Mouse (Mus musculus) forebrain, embryonic 11.5 days (tissue): Measurements from ENCODE around the gene Amn1. TPM values are rescaled to one million over a fixed set of nuclear protein-coding genes. Genes with fewer than 3 reads are reported as not detected.

ENCODE experiments used
- ATAC-seq: fragments of 200-750 bp; cut with Nextera tagmentation; replicated peaks from 2 replicates; pipeline ENCODE4 v1.8.0; 2017; ENCODE audit warnings: moderate TSS enrichment; ENCODE audit not compliant: low FRiP score
- DNase-seq: peaks from one replicate; pipeline ENCODE4 v3.0.0-alpha.2; 2017; ENCODE audit warnings: low spot score
- H3K27ac ChIP-seq: fragments of 300-500 bp; sonication (generic); 2 replicates; pipeline ENCODE4 v1.5.1; 2014; ENCODE audit warnings: low read depth, low read length
- H3K27me3 ChIP-seq: fragments of 300-500 bp; sonication (generic); 2 replicates; pipeline ENCODE4 v1.6.1; 2014; ENCODE audit warnings: mild to moderate bottlenecking, low read length, mixed read lengths; ENCODE audit not compliant: control insufficient read depth, insufficient read depth
- H3K36me3 ChIP-seq: fragments of 300-500 bp; sonication (generic); 2 replicates; pipeline ENCODE4 v1.6.1; 2014; ENCODE audit warnings: mild to moderate bottlenecking, low read length, moderate library complexity, mixed read lengths; ENCODE audit not compliant: control insufficient read depth, insufficient read depth
- H3K4me1 ChIP-seq: fragments of 300-500 bp; sonication (generic); replicated peaks from 2 replicates; pipeline ENCODE4 v1.6.1; 2014; ENCODE audit warnings: low read length, mixed read lengths; ENCODE audit not compliant: control insufficient read depth, insufficient read depth
- H3K4me2 ChIP-seq: fragments of 300-500 bp; sonication (generic); 2 replicates; pipeline ENCODE4 v1.6.1; 2014; ENCODE audit warnings: low read depth, mild to moderate bottlenecking, low read length, moderate library complexity, mixed read lengths; ENCODE audit not compliant: severe bottlenecking
- H3K4me3 ChIP-seq: fragments of 300-500 bp; sonication (generic); 2 replicates; pipeline ENCODE4 v1.5.1; 2014; ENCODE audit warnings: low read depth, low read length
- H3K9ac ChIP-seq: fragments of 300-500 bp; sonication (generic); 2 replicates; pipeline ENCODE4 v1.6.1; 2014; ENCODE audit warnings: low read length
- H3K9me3 ChIP-seq: fragments of 300-500 bp; sonication (generic); 2 replicates; pipeline ENCODE4 v1.6.1; 2016; ENCODE audit warnings: low read length, mixed read lengths; ENCODE audit not compliant: control insufficient read depth
- WGBS: fragments of 180-500 bp; shearing (Covaris S2); extraction: QIAGEN DNeasy Blood & Tissue Kit; methylation state at CpG from one replicate; pipeline ENCODE4 v1.1.7; 2014; 5-methylcytosine and 5-hydroxymethylcytosine counted together
- polyA plus RNA-seq: library from polyadenylated mRNA; unstranded; fragments of >200 nt; fragmentation: Nextera tagmentation; extraction: Ambion mirVana; gene quantifications from 2 replicates; pipeline ENCODE4 v1.2.1, GENCODE M21; 2014

Amn1 gene
- polyA plus RNA-seq, 1 experiment from 2014 or later = 62.9 TPM

DNA sequence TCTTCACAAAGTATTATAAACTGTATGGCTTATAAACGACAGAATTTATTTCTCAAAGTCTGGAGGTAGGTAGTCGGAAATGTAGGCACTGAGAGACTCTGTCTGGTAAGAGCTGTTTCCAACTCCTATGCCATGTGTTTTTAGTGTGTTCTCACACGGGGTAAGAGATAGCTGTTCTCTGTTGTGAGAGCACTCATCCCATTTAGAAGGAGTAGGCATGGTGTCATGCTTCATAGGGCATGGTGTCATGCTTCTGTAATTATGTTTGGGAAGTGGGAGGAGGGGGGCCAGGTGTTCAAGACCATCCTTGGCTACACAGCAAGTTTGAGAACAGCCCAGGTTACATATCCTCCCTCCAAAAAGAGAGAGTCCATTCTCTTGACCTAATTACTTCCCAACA is 80.9 kb downstream of the Amn1 start:
- ATAC-seq = no peak
- no peak for DNase-seq

More for the DNA sequence above, 80.9 kb downstream of the Amn1 start:
- Histone ChIP-seq H3K9me3 (no peaks in the 10 kb centered on the region), H3K27me3 (no peaks in the 10 kb centered on the region), H3K27ac (no peak overlapping the region), H3K9ac (no peak overlapping the region), H3K4me1 (no peaks in the 10 kb centered on the region), H3K4me2 (no peak overlapping the region), H3K36me3 (no peaks in the 10 kb centered on the region), H3K4me3 (no peak overlapping the region)
- WGBS = 77% methylated on average over 3 of the region's 3 CpGs

Other genes starting within 250 kb of the Amn1 start
- 292 and 305 TPM in 2 replicates for gene Sinhcaf, start 242.2 kb downstream of the Amn1 start, polyA plus RNA-seq
- 17.5 and 19.8 TPM in 2 replicates for gene Dennd5b, start 87.0 kb downstream of the Amn1 start, polyA plus RNA-seq
- gene Gm10203, start 58.5 kb downstream of the Amn1 start, polyA plus RNA-seq = not detected in 2 replicates
- 9.6 and 10.2 TPM in 2 replicates for gene Etfbkmt, start 48.9 kb downstream of the Amn1 start, polyA plus RNA-seq
- gene Resf1, start 120.7 kb upstream of the Amn1 start, polyA plus RNA-seq = 42.6 and 49.9 TPM in 2 replicates
- gene Bicd1, start 220.2 kb upstream of the Amn1 start, polyA plus RNA-seq = 19.5 and 22.4 TPM in 2 replicates